Mouse (Mus musculus) limb, embryonic 12.5 days (tissue): ENCODE data around the gene Ntng1. TPM values are rescaled to one million over a fixed set of nuclear protein-coding genes. Genes with fewer than 3 reads are reported as not detected.

Experiments used
- ATAC-seq: fragments of 200-750 bp; cut with Nextera tagmentation; 2 replicates; pipeline ENCODE4 v1.8.0; 2017; ENCODE audit warnings: low read depth, moderate TSS enrichment; ENCODE audit not compliant: insufficient number of reproducible peaks, insufficient read depth, low FRiP score, low TSS enrichment
- H3K27ac ChIP-seq: fragments of 300-500 bp; sonication (generic); 2 replicates; pipeline ENCODE4 v1.5.1; 2016; ENCODE audit warnings: mild to moderate bottlenecking, moderate library complexity
- H3K27me3 ChIP-seq: fragments of 300-500 bp; sonication (generic); 2 replicates; pipeline ENCODE4 v1.6.1; 2016; ENCODE audit warnings: mild to moderate bottlenecking, moderate library complexity
- H3K36me3 ChIP-seq: fragments of 300-500 bp; sonication (generic); 2 replicates; pipeline ENCODE4 v1.6.1; 2016; ENCODE audit warnings: mild to moderate bottlenecking, moderate library complexity
- H3K4me1 ChIP-seq: fragments of 300-500 bp; sonication (generic); replicated peaks from 2 replicates; pipeline ENCODE4 v1.6.1; 2016
- H3K4me2 ChIP-seq: fragments of 300-500 bp; sonication (generic); 2 replicates; pipeline ENCODE4 v1.6.1; 2016; ENCODE audit warnings: mild to moderate bottlenecking, moderate library complexity
- H3K4me3 ChIP-seq: fragments of 300-500 bp; sonication (generic); replicated peaks from 2 replicates; pipeline ENCODE4 v1.5.1; 2016; ENCODE audit warnings: mild to moderate bottlenecking
- H3K9ac ChIP-seq: fragments of 300-500 bp; sonication (generic); replicated peaks from 2 replicates; pipeline ENCODE4 v1.6.1; 2016; ENCODE audit warnings: mild to moderate bottlenecking, moderate library complexity
- H3K9me3 ChIP-seq: fragments of 300-500 bp; sonication (generic); 2 replicates; pipeline ENCODE4 v1.6.1; 2016; ENCODE audit warnings: mild to moderate bottlenecking, moderate library complexity
- whole genome bisulfite sequencing: fragments of 180-500 bp; shearing (Covaris S2); methylation state at CpG from one replicate; pipeline ENCODE4 v1.1.7; 2016; 5-methylcytosine and 5-hydroxymethylcytosine counted together
- polyA plus RNA-seq: library from polyadenylated mRNA; unstranded; fragments of >200 nt; fragmentation: Nextera tagmentation; extraction: Ambion mirVana; gene quantifications from 2 replicates; pipeline ENCODE4 v1.2.1, GENCODE M21; 2016

Ntng1 gene
- polyA plus RNA-seq, 1 experiment from 2014 or later = 4.5 TPM

- Histone ChIP-seq H3K4me3 (no peak overlapping the region), H3K9me3 (no peaks in the 10 kb centered on the region), H3K36me3 (no peaks in the 10 kb centered on the region), H3K4me2 (no peak overlapping the region), H3K9ac (no peak overlapping the region), H3K27ac (no peak overlapping the region), H3K4me1 (peaks cover 12% of the 10 kb centered on the region), H3K27me3 (peaks cover 12% of the 10 kb centered on the region)
- ATAC-seq = no peak
- 61% methylated on average over 8 of the region's 8 CpGs for WGBS
Measured at GRCm38 (mm10) chr3:109917926-109918694, 225.7 kb downstream of the Ntng1 start.

DNA sequence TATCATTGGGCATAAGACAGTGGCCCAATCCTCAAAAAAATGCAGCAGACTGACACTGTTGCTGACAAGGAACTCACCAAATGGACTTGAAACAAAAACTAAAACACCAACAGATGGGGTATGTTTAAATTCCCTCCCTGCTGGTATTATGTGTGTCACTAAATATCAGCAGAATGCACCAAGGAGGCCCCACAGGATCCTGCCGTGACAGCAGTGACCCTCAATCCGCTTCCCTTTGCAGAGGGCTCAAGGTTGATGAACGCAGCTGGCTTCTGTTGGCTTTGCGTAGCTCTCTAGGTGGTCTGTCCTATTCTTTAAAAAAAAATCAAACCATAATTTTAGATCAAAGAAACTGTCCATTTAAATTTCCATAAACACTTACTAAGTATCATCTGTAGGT, 226.7 kb downstream of the Ntng1 start:
- Histone ChIP-seq H3K4me2 (no peak overlapping the region), H3K9me3 (no peaks in the 10 kb centered on the region), H3K9ac (no peak overlapping the region), H3K36me3 (no peaks in the 10 kb centered on the region), H3K27me3 (peaks cover 12% of the 10 kb centered on the region), H3K4me1 (peaks cover 17% of the 10 kb centered on the region), H3K27ac (no peak overlapping the region), H3K4me3 (no peak overlapping the region)
- ATAC-seq = no peak
- 43% methylated on average over 4 of the region's 4 CpGs for WGBS

DNA sequence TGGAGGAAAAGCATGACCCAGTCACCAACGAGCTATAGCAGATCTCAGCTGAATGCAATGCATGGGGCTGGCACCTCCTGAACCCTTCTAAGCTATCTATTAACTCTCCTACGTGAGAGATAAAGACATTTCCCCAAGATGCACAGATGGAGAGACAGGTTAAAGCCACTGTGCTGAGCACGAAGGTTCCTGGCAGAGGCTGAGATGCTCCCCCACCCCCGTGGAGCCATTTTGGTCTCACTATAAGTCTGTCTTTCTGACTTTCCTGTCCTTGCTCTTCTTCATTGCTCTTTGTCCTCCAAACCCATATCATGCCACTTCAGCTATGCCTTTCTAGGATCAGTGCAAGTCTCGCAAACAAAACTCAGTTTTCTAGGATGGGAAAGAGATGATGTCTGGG, 229.6 kb downstream of the Ntng1 start:
- WGBS = 82% methylated on average over 5 of the region's 5 CpGs
- Histone ChIP-seq H3K4me2 (no peak overlapping the region), H3K27ac (no peak overlapping the region), H3K27me3 (peaks cover 12% of the 10 kb centered on the region), H3K4me1 (peaks cover 23% of the 10 kb centered on the region), H3K9me3 (no peaks in the 10 kb centered on the region), H3K9ac (no peak overlapping the region), H3K36me3 (no peaks in the 10 kb centered on the region), H3K4me3 (no peak overlapping the region)
- ATAC-seq = no peak

DNA sequence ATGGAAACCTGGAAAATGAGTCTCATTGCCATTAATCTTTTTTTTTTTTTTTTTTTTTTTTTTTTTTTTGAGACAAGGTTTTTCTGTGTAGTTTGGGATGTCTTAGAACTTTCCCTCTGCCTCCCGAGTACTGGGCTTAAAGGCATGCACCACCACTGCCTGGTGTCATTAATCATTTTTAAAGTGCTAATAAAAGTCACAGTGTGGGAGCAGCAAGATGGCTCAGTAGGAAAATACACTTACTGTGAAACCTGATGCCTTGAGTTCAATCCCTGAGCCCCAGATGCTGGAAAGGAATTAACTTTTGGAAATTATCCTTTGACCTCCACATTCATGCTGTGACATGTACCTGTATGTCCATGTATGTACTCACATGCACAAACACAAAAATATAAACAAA, 253.2 kb downstream of the Ntng1 start:
- H3K9ac ChIP-seq = no peak overlapping the region
- H3K4me1 ChIP-seq = no peaks in the 10 kb centered on the region
- H3K27ac ChIP-seq = no peak overlapping the region
- no peaks in the 10 kb centered on the region for H3K9me3 ChIP-seq
- H3K4me3 ChIP-seq = no peak overlapping the region
- H3K36me3 ChIP-seq = no peaks in the 10 kb centered on the region
- WGBS = 0% methylated on average over 1 of the region's 1 CpGs
- peak; percentile 87 for ATAC-seq
- no peak overlapping the region for H3K4me2 ChIP-seq
- H3K27me3 ChIP-seq = no peaks in the 10 kb centered on the region

DNA sequence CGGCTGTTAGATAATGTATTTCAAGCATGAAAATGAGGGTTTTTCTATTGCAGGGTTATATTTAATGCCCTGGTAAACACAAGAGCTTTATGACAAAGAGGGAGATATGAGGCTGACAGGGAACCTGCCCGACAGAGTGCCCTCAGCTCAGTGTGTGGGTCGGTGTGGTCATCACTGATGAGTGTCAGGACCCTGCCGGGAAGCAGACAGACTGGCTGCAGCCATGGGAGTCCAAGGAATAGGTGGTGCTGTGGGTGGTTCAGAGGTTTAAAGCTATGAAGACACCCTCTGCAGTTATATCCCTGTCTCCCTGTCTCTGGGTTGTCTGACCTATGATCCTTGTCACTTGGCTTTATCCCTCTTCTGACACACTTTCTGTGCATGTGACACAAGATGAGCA, 258.1 kb downstream of the Ntng1 start:
- Histone ChIP-seq H3K36me3 (no peaks in the 10 kb centered on the region), H3K4me2 (no peak overlapping the region), H3K27me3 (no peaks in the 10 kb centered on the region), H3K4me1 (no peaks in the 10 kb centered on the region), H3K4me3 (no peak overlapping the region), H3K9ac (no peak overlapping the region), H3K27ac (no peak overlapping the region), H3K9me3 (no peaks in the 10 kb centered on the region)
- ATAC-seq = no peak
- WGBS = 87% methylated on average over 4 of the region's 4 CpGs

GRCm38 (mm10) chr3:109879061-109879460, 264.8 kb downstream of the Ntng1 start:
- Histone ChIP-seq H3K9me3 (no peaks in the 10 kb centered on the region), H3K27me3 (0 out of 2 replicates have a peak, but pooled peaks cover 3% of the 10 kb centered on the region), H3K4me3 (no peak overlapping the region), H3K4me2 (no peak overlapping the region), H3K4me1 (0 out of 2 replicates have a peak, but pooled peaks cover 3% of the 10 kb centered on the region), H3K36me3 (no peaks in the 10 kb centered on the region), H3K9ac (no peak overlapping the region), H3K27ac (no peak overlapping the region)
- no peak for ATAC-seq
- 75% methylated on average over 4 of the region's 4 CpGs for WGBS

GRCm38 (mm10) chr3:109871986-109872385, 271.8 kb downstream of the Ntng1 start:
- no peak for ATAC-seq
- Histone ChIP-seq H3K9me3 (no peaks in the 10 kb centered on the region), H3K27me3 (0 out of 2 replicates have a peak, but pooled peaks cover 4% of the 10 kb centered on the region), H3K36me3 (no peaks in the 10 kb centered on the region), H3K9ac (no peak overlapping the region), H3K4me2 (no peak overlapping the region), H3K4me3 (no peak overlapping the region), H3K4me1 (no peaks in the 10 kb centered on the region), H3K27ac (no peak overlapping the region)
- WGBS = 88% methylated on average over 17 of the region's 17 CpGs

DNA sequence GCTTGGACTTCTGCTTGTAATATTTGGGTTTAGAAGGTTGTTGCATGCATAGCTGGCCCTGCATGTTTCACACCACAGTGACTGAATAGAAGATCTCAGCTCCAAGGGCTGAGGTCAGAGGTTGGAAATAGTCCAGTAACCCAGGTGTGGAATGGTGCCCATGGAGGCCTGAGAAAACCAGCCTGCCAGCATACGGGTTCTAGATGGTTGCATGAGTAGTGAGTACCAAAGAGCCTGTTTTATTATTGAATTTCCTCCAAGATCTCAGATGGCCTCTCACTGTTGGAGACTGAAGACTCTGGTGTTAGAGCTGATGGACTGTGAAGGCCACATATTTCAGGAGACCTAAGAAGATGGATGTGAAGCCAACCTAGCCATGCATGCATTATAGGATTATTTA, 285.5 kb downstream of the Ntng1 start:
- H3K36me3 ChIP-seq = no peaks in the 10 kb centered on the region
- 87% methylated on average over 1 of the region's 1 CpGs for WGBS

GRCm38 (mm10) chr3:109854449-109855155, 289.2 kb downstream of the Ntng1 start:
- H3K27me3 ChIP-seq = no peaks in the 10 kb centered on the region
- H3K27ac ChIP-seq = no peak overlapping the region
- 86% methylated on average over 9 of the region's 9 CpGs for WGBS
- H3K4me3 ChIP-seq = no peak overlapping the region
- H3K36me3 ChIP-seq = no peaks in the 10 kb centered on the region
- H3K4me2 ChIP-seq = no peak overlapping the region
- H3K4me1 ChIP-seq = no peaks in the 10 kb centered on the region
- H3K9ac ChIP-seq = no peak overlapping the region
- no peaks in the 10 kb centered on the region for H3K9me3 ChIP-seq
- no peak for ATAC-seq

More for the DNA sequence above, 285.5 kb downstream of the Ntng1 start:
- Histone ChIP-seq H3K27ac (no peak overlapping the region), H3K4me2 (no peak overlapping the region), H3K4me1 (no peaks in the 10 kb centered on the region), H3K27me3 (no peaks in the 10 kb centered on the region), H3K4me3 (no peak overlapping the region), H3K9ac (no peak overlapping the region), H3K9me3 (no peaks in the 10 kb centered on the region)
- ATAC-seq = no peak

DNA sequence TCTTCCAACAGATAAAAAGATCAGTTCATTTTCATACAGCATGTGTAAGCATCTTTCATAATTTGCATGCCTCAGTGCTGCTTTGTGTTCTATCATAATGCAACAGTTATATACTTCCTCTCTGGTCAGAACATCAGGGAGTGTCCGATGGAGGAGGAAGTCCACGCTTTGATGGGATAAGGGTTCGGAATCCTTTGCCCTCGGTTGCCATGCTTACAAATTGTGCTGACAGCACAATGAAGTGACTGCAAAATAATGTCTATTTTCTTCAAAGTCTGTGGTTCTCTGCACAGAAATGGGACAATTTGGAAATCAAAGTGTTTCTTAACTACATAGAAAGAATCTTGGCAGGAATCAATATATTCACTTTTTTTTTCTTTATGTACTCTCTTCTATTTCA, 297.2 kb downstream of the Ntng1 start:
- no peak overlapping the region for H3K4me2 ChIP-seq
- H3K9me3 ChIP-seq = no peaks in the 10 kb centered on the region
- H3K4me3 ChIP-seq = no peak overlapping the region
- H3K27ac ChIP-seq = no peak overlapping the region
- H3K36me3 ChIP-seq = no peaks in the 10 kb centered on the region
- H3K4me1 ChIP-seq = no peaks in the 10 kb centered on the region
- 72% methylated on average over 4 of the region's 4 CpGs for WGBS
- H3K9ac ChIP-seq = no peak overlapping the region
- H3K27me3 ChIP-seq = no peaks in the 10 kb centered on the region
- ATAC-seq = no peak

DNA sequence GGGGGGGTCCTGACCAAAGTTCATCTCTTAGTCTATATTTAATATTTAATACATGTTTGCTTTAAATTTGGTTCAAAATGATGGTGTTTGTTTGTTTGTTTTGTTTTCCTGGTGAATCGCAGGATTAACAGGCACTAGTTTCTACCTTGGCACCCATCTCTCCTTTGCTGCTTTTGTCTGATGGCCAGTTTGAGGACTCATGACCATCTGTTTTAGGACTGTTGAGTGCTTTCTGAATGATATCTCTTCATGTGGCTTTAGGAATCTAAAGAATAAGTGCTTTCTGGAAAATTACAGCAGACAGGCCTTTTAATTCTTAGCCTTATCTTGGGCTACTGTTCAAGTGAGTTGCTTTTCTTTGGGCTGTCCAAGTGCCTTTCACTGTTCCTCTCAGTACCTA, 318.0 kb downstream of the Ntng1 start:
- H3K9ac ChIP-seq = no peak overlapping the region
- ATAC-seq = no peak
- H3K4me3 ChIP-seq = no peak overlapping the region
- H3K4me1 ChIP-seq = no peaks in the 10 kb centered on the region
- no peaks in the 10 kb centered on the region for H3K27me3 ChIP-seq
- no peaks in the 10 kb centered on the region for H3K36me3 ChIP-seq
- H3K27ac ChIP-seq = no peak overlapping the region
- no peaks in the 10 kb centered on the region for H3K9me3 ChIP-seq
- WGBS = 97% methylated on average over 1 of the region's 1 CpGs
- no peak overlapping the region for H3K4me2 ChIP-seq
